Mouse (Mus musculus) embryonic facial prominence, embryonic 11.5 days (tissue): ENCODE results near the gene Celf2. TPM values are rescaled to one million over a fixed set of nuclear protein-coding genes. Genes with fewer than 3 reads are reported as not detected.
"Not testable (repeated sequence)": the region's sequence is repeated elsewhere in the genome, so short reads cannot be mapped to it uniquely, and the experiment has no call there.

Source experiments
- ATAC-seq: fragments of 200-750 bp; cut with Nextera tagmentation; replicated peaks from 2 replicates; pipeline ENCODE4 v1.8.0; 2017; ENCODE audit warnings: low read depth; ENCODE audit not compliant: insufficient number of reproducible peaks, low FRiP score, low TSS enrichment
- DNase-seq: peaks from one replicate; pipeline ENCODE4 v3.0.0-alpha.2; 2015; ENCODE audit warnings: low spot score
- H3K27ac ChIP-seq: fragments of 300-500 bp; sonication (generic); replicated peaks from 2 replicates; pipeline ENCODE4 v1.5.1; 2014; ENCODE audit warnings: mild to moderate bottlenecking, low read depth, low read length, control low read depth
- H3K27me3 ChIP-seq: fragments of 300-500 bp; sonication (generic); 2 replicates; pipeline ENCODE4 v1.6.1; 2014; ENCODE audit warnings: mild to moderate bottlenecking, low read length, moderate library complexity, mixed read lengths; ENCODE audit not compliant: control insufficient read depth, insufficient read depth
- H3K36me3 ChIP-seq: fragments of 300-500 bp; sonication (generic); replicated peaks from 2 replicates; pipeline ENCODE4 v1.6.1; 2014; ENCODE audit warnings: low read depth, mild to moderate bottlenecking, low read length, moderate library complexity, mixed read lengths; ENCODE audit not compliant: control insufficient read depth, insufficient read depth
- H3K4me1 ChIP-seq: fragments of 300-500 bp; sonication (generic); 2 replicates; pipeline ENCODE4 v1.6.1; 2014; ENCODE audit warnings: low read length, mixed read lengths; ENCODE audit not compliant: control insufficient read depth, insufficient read depth
- H3K4me2 ChIP-seq: fragments of 300-500 bp; sonication (generic); 2 replicates; pipeline ENCODE4 v1.6.1; 2014; ENCODE audit warnings: low read depth, mild to moderate bottlenecking, control low read depth, low read length, moderate library complexity
- H3K4me3 ChIP-seq: fragments of 300-500 bp; sonication (generic); 2 replicates; pipeline ENCODE4 v1.5.1; 2014; ENCODE audit warnings: low read depth, low read length, control low read depth
- H3K9ac ChIP-seq: fragments of 300-500 bp; sonication (generic); replicated peaks from 2 replicates; pipeline ENCODE4 v1.6.1; 2014; ENCODE audit warnings: mild to moderate bottlenecking, control low read depth, low read length
- H3K9me3 ChIP-seq: fragments of 300-500 bp; sonication (generic); replicated peaks from 2 replicates; pipeline ENCODE4 v1.6.1; 2016; ENCODE audit warnings: mild to moderate bottlenecking, low read length, inconsistent platforms, mixed read lengths; ENCODE audit not compliant: control insufficient read depth
- WGBS: fragments of 180-500 bp; shearing (Covaris S2); extraction: QIAGEN DNeasy Blood & Tissue Kit; methylation state at CpG from one replicate; pipeline ENCODE4 v1.1.7; 2014; 5-methylcytosine and 5-hydroxymethylcytosine counted together
- polyA plus RNA-seq: library from polyadenylated mRNA; unstranded; fragments of >200 nt; fragmentation: Nextera tagmentation; extraction: Ambion mirVana; gene quantifications from 2 replicates; pipeline ENCODE4 v1.2.1, GENCODE M21; 2014

Celf2 gene
- 41.3 and 43.2 TPM in 2 replicates for polyA plus RNA-seq

GRCm38 (mm10) chr2:7509463-7509862 is at the start of gene Celf2:
TSS of gene Celf2 (minus strand) at chr2:7509563.
- not testable (repeated sequence) for H3K4me1 ChIP-seq, DNase-seq, H3K4me2 ChIP-seq, H3K9me3 ChIP-seq, H3K36me3 ChIP-seq, H3K27ac ChIP-seq, H3K4me3 ChIP-seq, H3K27me3 ChIP-seq, H3K9ac ChIP-seq, ATAC-seq
- WGBS = 89% methylated on average over 9 of the region's 9 CpGs

GRCm38 (mm10) chr2:7555144-7555892 is 46.0 kb upstream of the Celf2 start:
- Histone ChIP-seq H3K9me3 (no peaks in the 10 kb centered on the region), H3K36me3 (no peaks in the 10 kb centered on the region), H3K9ac (no peak overlapping the region), H3K4me1 (no peaks in the 10 kb centered on the region), H3K27me3 (no peaks in the 10 kb centered on the region), H3K4me3 (no peak overlapping the region), H3K4me2 (no peak overlapping the region), H3K27ac (no peak overlapping the region)
- WGBS = 84% methylated on average over 4 of the region's 4 CpGs
- ATAC-seq (no peak), DNase-seq (no peak)

GRCm38 (mm10) chr2:7554601-7555000 is 45.2 kb upstream of the Celf2 start:
- no peaks in the 10 kb centered on the region for H3K36me3 ChIP-seq

GRCm38 (mm10) chr2:7552887-7553286 is 43.5 kb upstream of the Celf2 start:
- Histone ChIP-seq H3K9ac (no peak overlapping the region), H3K4me1 (no peaks in the 10 kb centered on the region), H3K36me3 (no peaks in the 10 kb centered on the region), H3K27ac (no peak overlapping the region), H3K4me2 (no peak overlapping the region), H3K9me3 (no peaks in the 10 kb centered on the region), H3K27me3 (no peaks in the 10 kb centered on the region), H3K4me3 (no peak overlapping the region)
- 89% methylated on average over 3 of the region's 3 CpGs for WGBS
- no peak for DNase-seq
- no peak for ATAC-seq

More at GRCm38 (mm10) chr2:7554601-7555000, 45.2 kb upstream of the Celf2 start:
- Histone ChIP-seq H3K4me3 (no peak overlapping the region), H3K4me2 (no peak overlapping the region), H3K27me3 (no peaks in the 10 kb centered on the region), H3K9me3 (no peaks in the 10 kb centered on the region), H3K27ac (no peak overlapping the region), H3K4me1 (no peaks in the 10 kb centered on the region), H3K9ac (no peak overlapping the region)
- DNase-seq (no peak), ATAC-seq (no peak)
- WGBS = 87% methylated on average over 1 of the region's 1 CpGs

GRCm38 (mm10) chr2:7548886-7549285 is 39.5 kb upstream of the Celf2 start:
- H3K9ac ChIP-seq = no peak overlapping the region
- H3K36me3 ChIP-seq = no peaks in the 10 kb centered on the region
- no peak overlapping the region for H3K4me2 ChIP-seq
- DNase-seq (no peak), ATAC-seq (no peak)
- WGBS = 81% methylated on average over 4 of the region's 4 CpGs
- H3K4me3 ChIP-seq = no peak overlapping the region
- H3K9me3 ChIP-seq = no peaks in the 10 kb centered on the region
- no peak overlapping the region for H3K27ac ChIP-seq
- no peaks in the 10 kb centered on the region for H3K4me1 ChIP-seq
- H3K27me3 ChIP-seq = no peaks in the 10 kb centered on the region

- H3K4me2 ChIP-seq = no peak overlapping the region
- H3K27ac ChIP-seq = no peak overlapping the region
- no peak overlapping the region for H3K9ac ChIP-seq
- ATAC-seq (no peak), DNase-seq (no peak)
- no peaks in the 10 kb centered on the region for H3K27me3 ChIP-seq
- no peaks in the 10 kb centered on the region for H3K9me3 ChIP-seq
- 90% methylated on average over 5 of the region's 5 CpGs for WGBS
- no peak overlapping the region for H3K4me3 ChIP-seq
- H3K36me3 ChIP-seq = no peaks in the 10 kb centered on the region
- no peaks in the 10 kb centered on the region for H3K4me1 ChIP-seq
These were observed 25.3 kb upstream of the Celf2 start for GRCm38 (mm10) chr2:7534615-7535204.

- no peak overlapping the region for H3K27ac ChIP-seq
- H3K9me3 ChIP-seq = no peaks in the 10 kb centered on the region
- H3K36me3 ChIP-seq = no peaks in the 10 kb centered on the region
- DNase-seq (no peak), ATAC-seq (no peak)
- no peaks in the 10 kb centered on the region for H3K27me3 ChIP-seq
- H3K4me3 ChIP-seq = no peak overlapping the region
- no peaks in the 10 kb centered on the region for H3K4me1 ChIP-seq
- WGBS = 83% methylated on average over 2 of the region's 2 CpGs
- no peak overlapping the region for H3K9ac ChIP-seq
- H3K4me2 ChIP-seq = no peak overlapping the region
These were observed 24.8 kb upstream of the Celf2 start for GRCm38 (mm10) chr2:7534195-7534594.

- H3K36me3 ChIP-seq = no peaks in the 10 kb centered on the region
- H3K27ac ChIP-seq = no peak overlapping the region
- H3K27me3 ChIP-seq = no peaks in the 10 kb centered on the region
- no peaks in the 10 kb centered on the region for H3K9me3 ChIP-seq
- H3K9ac ChIP-seq = no peak overlapping the region
- H3K4me1 ChIP-seq = no peaks in the 10 kb centered on the region
- DNase-seq = peak; percentile 35
- no peak overlapping the region for H3K4me2 ChIP-seq
- ATAC-seq = no peak
- no peak overlapping the region for H3K4me3 ChIP-seq
- WGBS = 82% methylated on average over 6 of the region's 6 CpGs
These were observed 22.0 kb upstream of the Celf2 start for GRCm38 (mm10) chr2:7531185-7531960.
